Mouse (Mus musculus): ENCODE measurements around the gene Zfp750. TPM values are rescaled to one million over a fixed set of nuclear protein-coding genes. Genes with fewer than 3 reads are reported as not detected.

Zfp750 gene
- not detected for total RNA-seq (2023)

DNA sequence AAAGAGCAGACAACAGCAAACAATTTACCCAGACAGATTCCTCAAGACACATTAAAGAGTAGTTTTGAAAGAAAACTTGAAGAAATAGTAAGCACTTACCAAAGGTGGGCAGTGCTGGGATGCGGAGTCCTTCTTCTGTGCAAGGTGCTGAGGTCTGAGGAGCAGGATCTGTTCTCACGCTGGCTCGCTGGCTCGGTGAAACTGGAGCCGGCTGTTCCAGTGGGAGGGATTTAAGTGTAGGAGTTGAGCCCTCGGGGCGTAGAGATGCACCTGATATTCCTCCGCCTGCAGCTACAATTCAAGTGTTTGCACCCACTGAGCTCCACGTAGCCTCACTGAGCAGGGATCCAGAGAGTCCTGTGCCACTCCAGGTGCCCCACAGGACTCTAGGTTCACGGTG lies at the start of gene Zfp750:
Zfp750 (minus strand) TSS at position 203 of the 400 bp plus-strand sequence.

Other genes starting within 250 kb of the Zfp750 start
- gene Wdr45b, start 164.9 kb downstream of the Zfp750 start, total RNA-seq (2023), result 69.8 TPM
- not detected for gene Rab40b, start 131.1 kb downstream of the Zfp750 start, total RNA-seq (2023)
- gene Fn3krp, start 97.9 kb downstream of the Zfp750 start, total RNA-seq (2023), result 6.0 TPM
- gene Fn3k, start 84.4 kb downstream of the Zfp750 start, total RNA-seq (2023), result 0.47 TPM
- gene Tbcd, start 67.4 kb downstream of the Zfp750 start, total RNA-seq (2023), result 44.8 TPM
- gene B3gntl1, start 153.8 kb upstream of the Zfp750 start, total RNA-seq (2023), result 14.2 TPM
- 4.3 TPM for gene Metrnl, start 182.2 kb upstream of the Zfp750 start, total RNA-seq (2023)